Mouse (Mus musculus): ENCODE data around the gene Olfr693. TPM values are rescaled to one million over a fixed set of nuclear protein-coding genes. Genes with fewer than 3 reads are reported as not detected.

Gene Olfr693
- total and polyA plus RNA-seq, 3 experiments = not detected

DNA sequence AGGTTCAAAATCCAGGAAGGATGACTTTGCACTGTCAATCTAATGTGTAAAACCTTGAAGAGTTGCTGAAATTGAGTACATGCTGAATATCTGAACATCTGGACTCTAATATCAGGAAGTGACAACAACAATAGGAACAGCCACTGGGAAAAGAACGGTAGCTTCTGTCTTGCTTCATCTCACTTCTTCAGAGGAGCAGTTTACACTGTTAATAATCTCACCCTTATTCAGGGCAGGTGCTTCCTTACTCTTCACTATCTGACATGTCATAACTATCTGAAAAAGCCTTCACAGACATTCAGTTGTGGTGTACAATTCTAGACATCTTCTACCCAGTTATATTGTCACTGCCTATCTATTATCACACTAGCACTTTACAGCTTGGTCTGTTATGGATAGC is 39.5 kb downstream of the Olfr693 start:
- TF ChIP-seq NELFE (IDR thresholded peaks at IDR 0.05; ENCODE audit: low read depth, low read length) (no peak), HCFC1 (IDR thresholded peaks at IDR 0.05; ENCODE audit: low read depth, low read length) (0 out of 2 replicates have a peak, but pooled peaks have one; percentile 4), MYC (IDR thresholded peaks at IDR 0.05; ENCODE audit: low read depth, low read length) (no peak), EP300 (IDR thresholded peaks at IDR 0.05; ENCODE audit: low read depth in 1 of 2, low read length in 2 of 2) (peak; percentile 50 to 73), RCOR1 (IDR thresholded peaks at IDR 0.05; ENCODE audit: low read depth, low read length) (peak; percentile 44), ETS1 (IDR thresholded peaks at IDR 0.05; ENCODE audit: low read depth, low read length) (peak; percentile 61; the same call in 1 of the 2 replicates), TCF12 (IDR thresholded peaks at IDR 0.05; ENCODE audit: low read depth, low read length) (peak; percentile 64), ELF1 (IDR thresholded peaks at IDR 0.05; ENCODE audit: low read depth, low read length) (peak; percentile 15; the same call in 1 of the 2 replicates), E2F4 (IDR thresholded peaks at IDR 0.05; ENCODE audit: borderline replicate concordance, low read depth, low read length) (no peak), MYB (IDR thresholded peaks at IDR 0.05; ENCODE audit: low read depth, low read length) (peak; percentile 50), USF1 (IDR thresholded peaks at IDR 0.05; ENCODE audit: low read depth, low read length) (no peak)
- peak; percentile 61 for DNase-seq (ENCODE audit: low read depth, low spot score)
- no peak overlapping the region; a peak in 1 of 4 replicates for H3K4me3 ChIP-seq (ENCODE audit: control insufficient read depth in 1 of 2, insufficient read depth in 1 of 2, low read depth in 2 of 2, low read length in 2 of 2)
- H3K9ac ChIP-seq (ENCODE audit: control insufficient read depth, low read depth, low read length, poor library complexity, severe bottlenecking) = no peak overlapping the region
- H3K79me2 ChIP-seq (ENCODE audit: control insufficient read depth, insufficient read depth, low read length, poor library complexity) = no peaks in the 10 kb centered on the region
- peaks cover 0 to 4% of the 10 kb centered on the region in 2 experiments; a peak in 1 of 4 replicates for H3K4me1 ChIP-seq (ENCODE audit: control insufficient read depth in 1 of 2, insufficient read depth in 2 of 2, low read length in 2 of 2)
- H3K36me3 ChIP-seq (ENCODE audit: control insufficient read depth in 1 of 2, insufficient read depth in 2 of 2, low read length in 2 of 2) = peaks cover 0 to 7% of the 10 kb centered on the region in 2 experiments; a peak in 2 of 4 replicates
- H3K9me3 ChIP-seq (replicated peaks; ENCODE audit: insufficient read depth, low read length) = no peaks in the 10 kb centered on the region
- H3K27me3 ChIP-seq (ENCODE audit: control insufficient read depth in 1 of 2, insufficient read depth in 2 of 2, low read length in 2 of 2) = no peaks in the 10 kb centered on the region
- H3K27ac ChIP-seq (ENCODE audit: control insufficient read depth, low read depth, low read length) = peak overlapping the region; percentile 28; the same call in 1 of the 2 replicates

DNA sequence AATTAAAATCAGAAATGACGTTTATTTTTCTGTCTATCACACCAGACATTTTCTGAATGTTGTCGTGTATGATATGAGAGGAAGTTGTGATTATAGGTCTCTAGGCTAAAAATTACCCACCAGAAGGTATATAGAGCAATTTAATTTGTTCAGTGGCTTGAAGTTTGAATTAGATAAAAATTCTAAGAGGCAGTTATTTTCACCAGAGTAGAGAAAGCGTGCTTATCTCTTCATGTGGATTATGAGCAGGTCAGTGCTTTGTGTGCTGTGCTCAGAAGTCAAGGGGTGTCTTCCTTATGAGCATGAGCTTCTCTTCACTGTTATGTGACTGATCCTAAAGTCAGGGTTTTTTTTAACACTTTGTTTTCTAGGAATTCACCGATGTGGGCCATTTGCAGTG is 44.8 kb downstream of the Olfr693 start:
- Histone ChIP-seq H3K36me3 (ENCODE audit: control insufficient read depth in 1 of 2, insufficient read depth in 2 of 2, low read length in 2 of 2) (peaks cover 0 to under 1% of the 10 kb centered on the region in 2 experiments; a peak in 2 of 4 replicates), H3K9me3 (replicated peaks; ENCODE audit: insufficient read depth, low read length) (no peaks in the 10 kb centered on the region), H3K4me3 (ENCODE audit: control insufficient read depth in 1 of 2, insufficient read depth in 1 of 2, low read depth in 2 of 2, low read length in 2 of 2) (no peak overlapping the region), H3K27ac (ENCODE audit: control insufficient read depth, low read depth, low read length) (no peak overlapping the region), H3K9ac (ENCODE audit: control insufficient read depth, low read depth, low read length, poor library complexity, severe bottlenecking) (no peak overlapping the region), H3K4me1 (ENCODE audit: control insufficient read depth in 1 of 2, insufficient read depth in 2 of 2, low read length in 2 of 2) (peaks cover 3 to 5% of the 10 kb centered on the region in 2 experiments; a peak in 1 of 4 replicates), H3K27me3 (ENCODE audit: control insufficient read depth in 1 of 2, insufficient read depth in 2 of 2, low read length in 2 of 2) (no peaks in the 10 kb centered on the region), H3K79me2 (ENCODE audit: control insufficient read depth, insufficient read depth, low read length, poor library complexity) (no peaks in the 10 kb centered on the region)
- DNase-seq (ENCODE audit: low read depth, low spot score) = peak; percentile 40
- TF ChIP-seq TAL1 (IDR thresholded peaks at IDR 0.05; ENCODE audit: low read length) = no peak
- peak; percentile 52; the same call in 1 of the 2 replicates for TF ChIP-seq ETS1 (IDR thresholded peaks at IDR 0.05; ENCODE audit: low read depth, low read length)
- no peak for TF ChIP-seq CHD1 (IDR thresholded peaks at IDR 0.05; ENCODE audit: low read depth, low read length)
- TF ChIP-seq EP300 (IDR thresholded peaks at IDR 0.05; ENCODE audit: low read depth in 1 of 2, low read length in 2 of 2) = peak; percentile 64 to 67
- no peak for TF ChIP-seq NELFE (IDR thresholded peaks at IDR 0.05; ENCODE audit: low read depth, low read length)
- 0 out of 2 replicates have a peak, but pooled peaks have one; percentile 36 for TF ChIP-seq TCF12 (IDR thresholded peaks at IDR 0.05; ENCODE audit: low read depth, low read length)
- peak; percentile 61 for TF ChIP-seq GATA1 (IDR thresholded peaks at IDR 0.05; ENCODE audit: low read depth, low read length)
- no peak for TF ChIP-seq GABPA (IDR thresholded peaks at IDR 0.05; ENCODE audit: low read depth, low read length)
- TF ChIP-seq RCOR1 (IDR thresholded peaks at IDR 0.05; ENCODE audit: low read depth, low read length) = peak; percentile 71
- no peak for TF ChIP-seq MYB (IDR thresholded peaks at IDR 0.05; ENCODE audit: low read depth, low read length)

Other genes with a start within 250 kb of the Olfr693 start
- gene Olfr694, start 11.2 kb upstream of the Olfr693 start, total RNA-seq (2012; rRNA removed) = not detected in 2 replicates
- gene Olfr694, start 11.2 kb upstream of the Olfr693 start, polyA plus RNA-seq (2012; ENCODE audit: insufficient read depth in 1 of 2, insufficient read length in 2 of 2, low read depth in 1 of 2, low replicate concordance in 2 of 2, missing spikeins in 1 of 2) = not detected
- not detected in 2 replicates for gene Olfr695, start 35.8 kb upstream of the Olfr693 start, total RNA-seq (2012; rRNA removed)
- gene Olfr695, start 35.8 kb upstream of the Olfr693 start, polyA plus RNA-seq (2012; ENCODE audit: insufficient read depth in 1 of 2, insufficient read length in 2 of 2, low read depth in 1 of 2, low replicate concordance in 2 of 2, missing spikeins in 1 of 2) = not detected
- not detected in 2 replicates for gene Olfr697, start 61.9 kb upstream of the Olfr693 start, total RNA-seq (2012; rRNA removed)
- gene Olfr697, start 61.9 kb upstream of the Olfr693 start, polyA plus RNA-seq (2012; ENCODE audit: insufficient read depth in 1 of 2, insufficient read length in 2 of 2, low read depth in 1 of 2, low replicate concordance in 2 of 2, missing spikeins in 1 of 2) = not detected
- gene Olfr698, start 74.8 kb upstream of the Olfr693 start, total RNA-seq (2012; rRNA removed) = not detected in 2 replicates
- gene Olfr698, start 74.8 kb upstream of the Olfr693 start, polyA plus RNA-seq (2012; ENCODE audit: insufficient read depth in 1 of 2, insufficient read length in 2 of 2, low read depth in 1 of 2, low replicate concordance in 2 of 2, missing spikeins in 1 of 2) = not detected
- gene Olfr699, start 112.6 kb upstream of the Olfr693 start, total RNA-seq (2012; rRNA removed) = not detected in 2 replicates
- gene Olfr699, start 112.6 kb upstream of the Olfr693 start, polyA plus RNA-seq (2012; ENCODE audit: insufficient read depth in 1 of 2, insufficient read length in 2 of 2, low read depth in 1 of 2, low replicate concordance in 2 of 2, missing spikeins in 1 of 2) = not detected
- gene Olfr700, start 128.2 kb upstream of the Olfr693 start, total RNA-seq (2012; rRNA removed) = not detected in 2 replicates
- gene Olfr700, start 128.2 kb upstream of the Olfr693 start, polyA plus RNA-seq (2012; ENCODE audit: insufficient read depth in 1 of 2, insufficient read length in 2 of 2, low read depth in 1 of 2, low replicate concordance in 2 of 2, missing spikeins in 1 of 2) = not detected
- gene Olfr701, start 133.5 kb upstream of the Olfr693 start, total RNA-seq (2012; rRNA removed) = not detected in 2 replicates
- gene Olfr701, start 133.5 kb upstream of the Olfr693 start, polyA plus RNA-seq (2012; ENCODE audit: insufficient read depth in 1 of 2, insufficient read length in 2 of 2, low read depth in 1 of 2, low replicate concordance in 2 of 2, missing spikeins in 1 of 2) = not detected
- not detected in 2 replicates for gene Olfr702, start 153.3 kb upstream of the Olfr693 start, total RNA-seq (2012; rRNA removed)
- not detected for gene Olfr702, start 153.3 kb upstream of the Olfr693 start, polyA plus RNA-seq (2012; ENCODE audit: insufficient read depth in 1 of 2, insufficient read length in 2 of 2, low read depth in 1 of 2, low replicate concordance in 2 of 2, missing spikeins in 1 of 2)
- gene Olfr703, start 162.8 kb upstream of the Olfr693 start, total RNA-seq (2012; rRNA removed) = not detected in 2 replicates
- gene Olfr703, start 162.8 kb upstream of the Olfr693 start, polyA plus RNA-seq (2012; ENCODE audit: insufficient read depth in 1 of 2, insufficient read length in 2 of 2, low read depth in 1 of 2, low replicate concordance in 2 of 2, missing spikeins in 1 of 2) = not detected
- not detected in 2 replicates for gene Olfr704, start 182.6 kb upstream of the Olfr693 start, total RNA-seq (2012; rRNA removed)
- gene Olfr704, start 182.6 kb upstream of the Olfr693 start, polyA plus RNA-seq (2012; ENCODE audit: insufficient read depth in 1 of 2, insufficient read length in 2 of 2, low read depth in 1 of 2, low replicate concordance in 2 of 2, missing spikeins in 1 of 2) = not detected
- gene Olfr705, start 196.3 kb upstream of the Olfr693 start, total RNA-seq (2012; rRNA removed) = not detected in 2 replicates
- gene Olfr705, start 196.3 kb upstream of the Olfr693 start, polyA plus RNA-seq (2012; ENCODE audit: insufficient read depth in 1 of 2, insufficient read length in 2 of 2, low read depth in 1 of 2, low replicate concordance in 2 of 2, missing spikeins in 1 of 2) = not detected
- gene Olfr706, start 207.6 kb upstream of the Olfr693 start, total RNA-seq (2012; rRNA removed) = not detected in 2 replicates
- not detected for gene Olfr706, start 207.6 kb upstream of the Olfr693 start, polyA plus RNA-seq (2012; ENCODE audit: insufficient read depth in 1 of 2, insufficient read length in 2 of 2, low read depth in 1 of 2, low replicate concordance in 2 of 2, missing spikeins in 1 of 2)
- gene Olfr707, start 220.7 kb upstream of the Olfr693 start, total RNA-seq (2012; rRNA removed) = not detected in 2 replicates
- not detected for gene Olfr707, start 220.7 kb upstream of the Olfr693 start, polyA plus RNA-seq (2012; ENCODE audit: insufficient read depth in 1 of 2, insufficient read length in 2 of 2, low read depth in 1 of 2, low replicate concordance in 2 of 2, missing spikeins in 1 of 2)
- gene Olfr1532-ps1, start 227.4 kb upstream of the Olfr693 start, total RNA-seq (2012; rRNA removed) = not detected in 2 replicates
- not detected for gene Olfr1532-ps1, start 227.4 kb upstream of the Olfr693 start, polyA plus RNA-seq (2012; ENCODE audit: insufficient read depth in 1 of 2, insufficient read length in 2 of 2, low read depth in 1 of 2, low replicate concordance in 2 of 2, missing spikeins in 1 of 2)